Comparison of ENCODE assay signal across 8 mouse cellular contexts in genomic region chr2:60283751-60284466, GRCm38 (mm10). TPM values are rescaled to one million over a fixed set of nuclear protein-coding genes. Genes with fewer than 3 reads are reported as not detected.
DNase-seq lines count a peak whose midpoint lies in the region; ATAC-seq and TF ChIP-seq lines count a peak whose summit lies in the region.

No protein-coding gene starts in this region.

- peak; percentile 53 for TF ChIP-seq POLR2A in heart, adult 2 months (IDR thresholded peaks at IDR 0.05; ENCODE audit: insufficient read depth, low read depth, low read length)

- no peaks in the 10 kb centered on the region for H3K4me1 ChIP-seq in embryonic facial prominence, embryonic 11.5 days (ENCODE audit: control insufficient read depth, insufficient read depth, low read length)
- peaks cover 4% of the 10 kb centered on the region for H3K4me1 ChIP-seq in heart, adult 2 months (ENCODE audit: control insufficient read depth, insufficient read depth, low read length)

- peak overlapping the region; percentile 88 for H3K4me2 ChIP-seq in embryonic facial prominence, embryonic 11.5 days (ENCODE audit: low read depth, low read length)

- TF ChIP-seq EP300 in heart, adult 2 months (IDR thresholded peaks at IDR 0.05; ENCODE audit: insufficient read depth, low read depth, low read length): no peak

- H3K9me3 ChIP-seq in embryonic facial prominence, embryonic 11.5 days (replicated peaks; ENCODE audit: control insufficient read depth, low read length): no peaks in the 10 kb centered on the region

- H3K36me3 ChIP-seq in embryonic facial prominence, embryonic 11.5 days (replicated peaks; ENCODE audit: control insufficient read depth, insufficient read depth, low read depth, low read length): no peaks in the 10 kb centered on the region
- H3K36me3 ChIP-seq in heart, adult 2 months (ENCODE audit: control insufficient read depth, insufficient read depth, low read length): no peaks in the 10 kb centered on the region

- no peaks in the 10 kb centered on the region for H3K27me3 ChIP-seq in embryonic facial prominence, embryonic 11.5 days (ENCODE audit: control insufficient read depth, insufficient read depth, low read length)
- H3K27me3 ChIP-seq in heart, adult 2 months (ENCODE audit: control insufficient read depth, insufficient read depth, low read length): no peaks in the 10 kb centered on the region

- peak overlapping the region; percentile 69 for H3K9ac ChIP-seq in embryonic facial prominence, embryonic 11.5 days (replicated peaks; ENCODE audit: low read length)
- H3K9ac ChIP-seq in heart, adult 2 months (ENCODE audit: low read depth, low read length): peak overlapping the region; percentile 88

- peak overlapping the region; percentile 50 for H3K4me3 ChIP-seq in embryonic facial prominence, embryonic 11.5 days (ENCODE audit: low read depth, low read length)
- H3K4me3 ChIP-seq in heart, adult 2 months: peak overlapping the region; percentile 68

- no peaks in the 10 kb centered on the region for H3K79me2 ChIP-seq in heart, adult 2 months (replicated peaks; ENCODE audit: control insufficient read depth, insufficient read depth, low read length)

- peak; percentile 85 for ATAC-seq in embryonic facial prominence, embryonic 11.5 days (replicated peaks; ENCODE audit: insufficient number of reproducible peaks, low FRiP score, low TSS enrichment, low read depth)

- peak; percentile 84 for DNase-seq in adrenal gland, postnatal 14 days
- DNase-seq in embryonic facial prominence, embryonic 11.5 days (ENCODE audit: low spot score): peak; percentile 66
- DNase-seq in heart, adult 2 months: peak; percentile 83 to 85
- peak; percentile 76 for DNase-seq in kidney, adult 18-20 months
- peak; percentile 41 for DNase-seq in left cerebral cortex, postnatal 4 days
- DNase-seq in mesoderm, embryonic 11.5 days (ENCODE audit: low read depth, low spot score): peak; percentile 60
- DNase-seq in right cerebral cortex, postnatal 25 days: peak; percentile 75
- DNase-seq in urinary bladder, postnatal 36 days (ENCODE audit: low spot score in 2 of 2): peak; percentile 62 to 67

- H3K27ac ChIP-seq in embryonic facial prominence, embryonic 11.5 days (replicated peaks; ENCODE audit: low read depth, low read length): no peak overlapping the region
- H3K27ac ChIP-seq in heart, adult 2 months: peak overlapping the region; percentile 76

- WGBS in embryonic facial prominence, embryonic 11.5 days: 1% methylated on average over 41 of the region's 42 CpGs
- WGBS in heart, adult 2 months: 2% methylated on average over 42 of the region's 42 CpGs

- intact Hi-C loops in heart, adult 2 months (cut with DNase I): no loop called here
- intact Hi-C loops in left cerebral cortex, postnatal 4 days (cut with DNase I): no loop called here

- 0 out of 2 replicates have a peak, but pooled peaks have one; percentile 6 for TF ChIP-seq CTCF in heart, adult 2 months (IDR thresholded peaks at IDR 0.05)

RNA-seq across cellular contexts. Expression of gene Cd302, which starts 0.4 kb away (rescaled TPM):
- 30.6 and 48.2 TPM in 2 replicates for total RNA-seq in adrenal gland, postnatal 14 days (2021)
- 23.7 and 25.5 TPM in 2 replicates for polyA plus RNA-seq in embryonic facial prominence, embryonic 11.5 days (2014; fragmentation: Nextera tagmentation; extraction: Ambion mirVana)
- 10 to 100 TPM in 1 of 2 experiments, 1 to 10 TPM in 1; 9.2 to 10.6 TPM for total RNA-seq in heart, adult 2 months (2021)
- polyA plus RNA-seq in heart, adult 2 months (2012; rRNA removed): 10.2 and 11.6 TPM in 2 replicates
- 1 to 10 TPM; 5.2 to 7.6 TPM for total RNA-seq in left cerebral cortex, postnatal 4 days (2021)
